Mouse (Mus musculus) adrenal gland, postnatal 10 days (tissue): ENCODE measurements around the gene Srgap3. TPM values are rescaled to one million over a fixed set of nuclear protein-coding genes. Genes with fewer than 3 reads are reported as not detected.

Experiments used
- DNase-seq: peaks from one replicate; pipeline ENCODE4 v3.0.0; 2021; ENCODE audit warnings: mixed read lengths
- total RNA-seq, 2 experiments: library from RNA; stranded (reverse); gene quantifications; 2 replicates each; pipeline ENCODE4 v1.2.3; 2021

Gene Srgap3
- total RNA-seq, 2 experiments from 2014 or later, result 13.2 to 15.8 TPM

DNA sequence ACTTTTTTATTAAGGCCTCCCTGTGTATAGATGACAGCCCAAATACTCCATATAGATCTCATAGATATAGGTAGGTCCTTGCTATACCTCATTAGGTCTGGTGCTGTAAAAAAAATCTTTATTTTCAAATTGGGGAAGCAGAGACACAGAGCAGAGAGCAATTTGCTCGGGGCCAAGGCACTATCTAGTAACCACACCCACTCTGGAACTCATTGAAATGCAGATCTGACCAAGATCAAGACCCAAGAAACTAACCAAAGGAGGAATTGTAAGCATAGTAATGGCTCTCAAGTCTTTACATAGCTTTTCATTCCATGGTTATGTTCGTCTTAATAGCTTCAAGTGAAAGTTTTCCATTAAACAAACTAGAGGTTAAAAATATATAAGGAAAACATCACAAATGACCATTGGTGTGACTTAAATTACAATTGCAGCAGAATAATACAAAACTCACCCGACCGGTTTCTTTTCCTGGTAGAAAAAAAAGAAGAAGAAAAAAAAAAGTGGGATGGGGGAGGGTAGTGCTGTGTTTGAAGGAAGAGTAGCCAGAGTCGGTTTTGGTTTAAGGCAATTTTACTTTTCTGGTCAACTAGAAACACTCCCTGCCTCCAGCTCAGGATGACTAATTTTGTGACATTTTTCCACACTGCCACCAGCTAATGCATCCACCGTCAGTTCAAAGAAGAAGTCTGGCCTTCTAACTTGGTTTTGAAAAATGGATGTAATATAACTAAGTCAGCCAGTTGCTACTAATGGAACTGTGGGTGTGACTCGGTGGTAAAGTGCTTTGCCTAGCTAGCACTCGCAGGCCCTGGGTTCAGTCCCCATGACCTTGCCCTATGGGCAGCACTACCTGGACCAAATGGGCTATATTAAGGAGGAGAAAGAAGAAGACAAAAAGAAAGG lies 3.4 kb upstream of the Srgap3 start:
- no peak for DNase-seq

DNA sequence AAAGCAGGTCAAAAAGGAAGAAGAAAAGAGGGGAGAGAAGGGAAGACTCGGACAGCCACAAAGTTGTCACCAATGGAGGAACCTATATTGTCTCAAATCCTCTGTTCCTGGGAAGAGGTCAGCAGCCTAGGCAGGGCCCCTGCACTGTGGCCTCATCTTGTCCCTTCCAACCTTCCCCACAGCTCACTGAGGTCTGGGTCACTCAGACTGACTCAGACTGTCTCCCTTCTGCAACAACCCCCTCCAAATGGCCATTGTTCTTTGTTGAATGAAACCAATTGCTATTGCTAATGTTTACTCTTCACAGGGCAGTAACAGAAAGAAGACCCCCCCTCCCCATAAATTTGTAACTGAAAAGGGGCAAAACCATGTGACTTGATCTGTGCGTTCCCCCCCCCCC lies 2.2 kb upstream of the Srgap3 start:
- no peak for DNase-seq

DNA sequence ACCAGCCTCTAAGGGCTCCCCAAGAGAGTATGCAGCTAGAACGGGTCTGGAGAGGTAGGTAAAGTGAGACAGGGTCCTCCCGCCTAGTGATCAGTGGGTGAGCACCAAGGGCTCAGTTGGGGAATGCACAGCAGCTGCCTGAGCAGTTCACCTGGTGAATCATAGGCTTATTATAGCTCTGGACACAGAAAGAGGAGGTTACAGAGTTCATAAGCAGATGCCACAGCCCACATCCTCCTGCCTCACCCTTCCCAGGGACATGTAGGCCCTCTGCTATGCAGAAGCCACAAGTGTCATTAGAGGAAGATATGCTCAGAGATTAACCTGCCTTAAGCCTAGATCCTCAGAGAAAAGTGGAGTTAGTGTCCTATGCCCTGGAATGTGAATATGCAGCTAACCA lies 1.4 kb upstream of the Srgap3 start:
- no peak for DNase-seq

DNA sequence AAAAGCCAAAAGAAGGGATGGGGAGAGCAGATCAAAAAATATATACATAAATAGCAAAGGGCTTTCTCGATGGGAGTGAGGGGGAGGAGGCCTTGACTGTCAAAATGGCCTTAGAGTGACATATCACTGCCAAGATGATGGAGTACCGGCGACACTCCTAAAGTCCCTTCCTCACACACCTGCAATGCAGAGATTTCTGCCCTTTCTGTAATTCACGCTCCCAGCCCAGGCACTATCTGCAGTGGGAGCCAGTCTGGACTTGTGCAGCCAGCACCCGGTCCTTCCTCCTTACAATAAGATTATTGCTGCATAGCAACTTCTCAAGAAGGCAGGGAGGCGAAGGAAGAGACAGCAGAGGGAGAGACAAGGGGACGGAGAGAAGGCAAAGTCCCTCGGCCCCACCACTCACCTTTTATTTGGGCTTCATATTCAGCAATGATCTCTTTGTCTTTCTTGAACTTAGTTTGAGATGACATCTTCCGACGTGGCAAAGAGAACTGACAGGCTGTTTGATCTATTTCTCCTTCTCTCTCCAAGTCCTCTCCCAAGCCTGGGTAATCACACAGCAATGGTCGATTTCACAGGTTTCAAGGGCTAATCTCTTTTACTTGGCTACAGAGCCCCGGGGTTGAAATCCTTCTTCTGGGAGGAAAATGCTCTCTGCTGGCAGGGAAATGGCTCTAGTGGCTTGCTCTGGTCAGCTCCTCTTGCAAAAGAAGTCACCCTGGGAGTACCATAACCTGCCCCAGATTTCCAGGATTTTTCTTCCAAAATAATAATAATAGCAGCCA lies 850 bp downstream of the Srgap3 start:
- DNase-seq, result peak; percentile 63

DNA sequence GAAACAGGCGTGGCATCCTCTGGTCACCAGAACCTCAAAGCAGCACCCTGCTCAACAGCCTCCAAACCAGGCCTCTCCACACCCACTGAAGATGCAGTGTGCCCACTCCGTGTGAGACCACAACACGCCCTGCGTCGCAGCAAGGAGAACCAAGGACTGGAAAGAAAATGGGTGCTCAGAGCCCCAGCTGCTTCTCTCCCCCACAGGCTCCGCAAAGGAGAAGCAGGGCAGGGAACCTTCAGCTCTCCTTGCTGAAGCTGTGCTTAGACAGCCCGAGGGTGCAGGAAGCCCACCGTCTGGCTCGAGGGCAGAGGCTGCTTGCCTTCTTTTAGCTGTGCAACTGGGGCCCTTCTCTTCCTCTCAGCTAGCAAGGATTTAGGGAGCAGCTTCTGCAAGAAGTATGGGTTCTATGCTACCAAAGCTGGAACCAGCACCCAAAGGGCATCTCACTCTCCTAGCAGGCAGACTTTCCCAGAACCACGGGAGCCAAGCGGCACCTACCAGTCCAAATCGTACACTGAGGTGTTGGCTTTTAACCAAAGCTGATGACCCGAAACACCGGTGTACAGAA lies 1.8 kb downstream of the Srgap3 start:
- peak; percentile 29 for DNase-seq

DNA sequence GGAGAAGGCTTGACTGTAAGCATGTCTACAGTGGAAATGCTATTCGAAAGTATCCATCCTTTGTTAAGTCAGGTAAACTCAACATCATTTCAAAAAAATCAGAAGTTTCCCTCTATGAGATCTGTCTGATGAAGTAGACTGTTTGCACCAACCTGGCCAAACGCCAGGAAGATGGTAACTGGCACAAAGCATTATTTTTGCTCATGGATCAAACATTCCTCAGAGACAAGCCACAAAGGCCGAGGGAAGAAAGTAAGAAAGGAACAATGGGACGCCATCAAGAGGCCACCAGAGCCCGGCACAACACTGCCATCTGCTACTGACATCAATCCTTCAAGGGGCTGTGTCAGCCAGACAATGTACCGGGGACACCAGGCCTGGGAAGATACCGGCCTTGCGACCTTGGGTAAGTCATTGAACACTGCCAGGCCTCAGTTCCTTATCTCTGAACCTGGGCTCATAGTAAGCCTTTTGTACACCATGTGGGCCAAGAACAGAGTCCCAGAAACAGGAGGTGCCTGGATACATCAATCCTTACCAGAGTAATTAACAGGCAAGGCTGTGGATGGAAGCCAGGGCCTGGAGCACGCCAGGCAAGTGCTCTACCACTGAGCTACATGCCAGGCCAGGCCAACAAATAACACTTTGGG lies 3.3 kb downstream of the Srgap3 start:
- peak; percentile 45 for DNase-seq

DNA sequence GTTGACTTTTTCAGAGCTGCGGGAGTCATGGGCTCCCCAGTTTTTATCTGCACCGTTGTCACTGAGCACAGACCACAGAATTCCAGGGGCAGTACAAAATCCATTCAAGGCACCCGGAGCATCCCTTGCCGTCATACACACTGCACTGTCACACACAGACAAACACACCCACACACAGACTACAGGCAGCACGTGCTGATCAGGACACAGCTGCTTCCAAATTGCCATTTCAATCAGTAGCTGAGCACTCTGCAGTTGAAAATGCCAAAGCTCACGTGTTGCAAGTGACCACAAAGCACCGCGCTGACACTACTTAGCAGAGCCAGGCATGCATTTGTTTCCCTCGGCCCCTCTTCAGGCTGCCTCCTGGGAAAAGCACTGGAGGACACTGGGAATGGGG lies 7.8 kb downstream of the Srgap3 start:
- DNase-seq, result no peak

DNA sequence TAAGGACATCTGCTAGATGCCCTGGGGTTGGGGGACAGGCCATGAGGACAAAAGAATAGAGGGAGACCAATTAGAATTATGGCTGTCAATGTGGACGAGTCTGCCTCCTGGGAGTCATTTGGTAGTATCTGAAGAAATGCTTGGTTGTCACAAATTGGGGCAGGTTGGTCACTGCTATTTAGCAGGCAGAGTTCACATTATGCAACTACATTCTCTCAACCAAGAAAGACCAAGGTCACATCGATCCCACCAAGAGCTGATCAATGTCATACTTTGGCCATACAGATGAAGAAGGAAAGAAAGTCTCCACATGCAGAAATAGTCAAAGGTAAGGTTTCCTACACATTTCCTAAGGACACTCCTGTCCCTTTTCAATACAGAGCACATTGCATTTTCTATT lies 9.3 kb downstream of the Srgap3 start:
- no peak for DNase-seq

DNA sequence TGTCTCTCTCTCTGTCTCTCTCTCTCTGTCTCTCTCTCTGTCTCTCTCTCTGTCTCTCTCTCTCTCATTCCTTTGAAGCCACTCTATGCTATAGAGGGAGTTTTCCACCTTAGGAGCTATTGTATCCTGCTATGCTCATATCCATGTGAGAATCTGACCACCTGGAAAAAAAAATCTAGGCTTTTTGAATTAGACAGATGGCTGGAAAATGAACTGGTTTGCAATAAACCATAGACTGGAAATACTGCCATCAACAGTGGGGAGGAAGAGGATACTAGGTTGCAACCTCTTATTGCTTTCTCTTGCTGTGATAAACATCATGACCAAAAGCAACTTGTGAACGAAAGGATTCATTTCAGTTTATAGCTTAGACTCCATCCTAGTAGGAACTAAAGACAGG lies 12.6 kb downstream of the Srgap3 start:
- no peak for DNase-seq

DNA sequence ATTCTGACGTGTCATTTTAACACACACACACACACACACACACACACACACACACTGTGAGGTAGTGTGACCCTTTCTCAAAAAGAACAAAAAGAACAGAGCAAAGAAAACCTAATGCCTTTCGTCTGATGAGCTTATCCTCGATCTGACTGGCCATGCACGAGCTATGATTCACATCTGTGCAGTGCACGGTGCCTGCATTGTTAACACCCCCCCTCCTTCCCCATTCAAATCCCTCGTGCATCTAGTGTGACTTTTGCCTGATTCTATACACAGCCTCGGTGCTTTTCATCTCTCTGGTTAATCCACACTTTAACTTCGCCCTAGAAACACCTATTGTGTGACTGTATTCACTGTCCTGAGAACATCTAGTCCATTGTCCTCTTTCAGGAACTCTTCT lies 14.5 kb downstream of the Srgap3 start:
- no peak for DNase-seq

DNA sequence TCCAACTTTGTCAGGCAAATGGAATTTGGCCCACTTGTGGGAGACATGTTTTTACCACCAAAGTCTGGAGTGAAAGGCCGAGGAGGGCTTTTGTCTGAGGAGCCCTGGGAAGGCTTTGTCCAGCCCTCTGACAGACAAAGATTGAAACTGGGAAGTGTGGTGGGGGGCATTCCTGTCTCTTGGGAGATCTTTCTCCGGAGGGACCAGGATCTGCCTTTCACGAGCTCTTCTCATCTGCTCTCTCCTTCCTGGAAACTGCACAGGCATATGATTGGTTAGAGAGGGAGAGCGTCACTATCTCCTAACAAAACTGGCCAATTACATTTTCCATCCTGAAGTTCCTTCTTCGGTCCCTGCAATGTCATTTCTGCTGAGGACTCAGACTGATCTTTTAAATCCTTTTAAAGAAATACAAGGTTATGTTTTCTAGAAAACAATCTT lies 17.0 kb downstream of the Srgap3 start:
- no peak for DNase-seq

DNA sequence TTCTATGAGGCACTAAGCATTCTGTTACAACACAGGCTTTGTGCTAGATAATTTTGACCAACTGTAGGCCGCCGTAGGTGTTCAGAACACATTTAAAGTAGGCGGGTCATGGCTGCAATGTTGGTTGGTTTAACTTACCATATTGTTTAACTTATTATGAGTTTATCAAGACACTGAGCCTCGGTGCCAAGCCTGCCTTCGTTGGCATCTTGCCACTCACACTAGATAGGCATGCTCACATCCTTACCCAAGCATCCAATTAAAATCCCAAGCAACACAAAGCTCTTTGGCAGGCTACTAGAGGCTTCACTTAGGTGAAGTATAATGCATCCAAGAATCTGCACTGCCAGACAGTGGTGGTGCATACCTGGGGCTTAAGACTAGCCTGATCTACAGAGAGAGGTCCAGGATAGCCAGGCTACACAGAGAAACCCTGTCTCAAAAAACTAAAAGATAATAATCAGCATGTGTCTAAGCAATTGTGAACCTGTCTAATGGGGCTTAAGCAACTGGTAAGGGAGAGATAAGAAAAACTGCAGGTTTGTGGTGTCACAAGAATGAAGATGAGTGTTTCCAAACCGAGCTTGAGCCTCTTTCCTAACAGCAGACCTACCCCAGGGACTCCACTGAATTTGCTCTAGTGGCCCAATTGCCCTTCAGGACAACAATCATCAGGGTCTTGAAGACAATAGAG lies 17.6 kb downstream of the Srgap3 start:
- DNase-seq, result no peak

DNA sequence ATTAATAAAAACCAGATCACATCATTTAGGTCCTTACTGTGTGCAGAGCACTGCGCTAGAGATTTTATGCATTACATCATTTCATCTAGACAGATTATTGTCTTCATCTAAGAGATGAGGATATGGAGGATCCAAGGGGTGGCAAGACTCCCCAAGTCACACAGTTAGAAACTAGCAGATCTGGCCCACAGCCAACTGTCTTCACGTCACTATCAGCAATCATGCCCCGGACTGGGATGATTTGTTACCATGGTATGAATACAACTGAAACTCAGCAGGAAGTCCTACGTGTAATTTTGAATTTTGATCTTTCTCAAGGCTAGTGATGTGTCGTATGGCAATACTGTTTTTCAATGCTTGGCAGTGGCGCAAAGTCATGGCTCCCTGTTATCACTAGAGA lies 18.2 kb downstream of the Srgap3 start:
- peak; percentile 56 for DNase-seq

DNA sequence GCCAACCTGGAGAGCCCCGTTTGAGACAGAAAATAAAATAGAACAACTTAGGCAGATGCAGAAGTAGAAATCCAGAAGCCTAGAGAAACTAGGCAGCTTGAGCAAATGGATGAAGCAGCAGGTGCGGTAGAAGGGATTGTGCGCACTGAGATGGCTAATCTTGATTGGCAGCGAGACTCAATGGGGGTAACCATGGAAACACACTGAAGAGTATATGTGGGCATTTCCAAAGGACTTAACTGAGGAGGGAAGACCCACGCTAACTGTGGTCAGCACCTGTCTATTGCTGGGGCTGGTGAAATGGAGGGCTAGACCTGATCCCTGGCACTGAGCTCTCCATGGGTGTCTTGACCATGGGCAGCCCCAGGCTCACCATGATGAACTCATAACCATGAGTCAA lies 19.7 kb downstream of the Srgap3 start:
- no peak for DNase-seq

DNA sequence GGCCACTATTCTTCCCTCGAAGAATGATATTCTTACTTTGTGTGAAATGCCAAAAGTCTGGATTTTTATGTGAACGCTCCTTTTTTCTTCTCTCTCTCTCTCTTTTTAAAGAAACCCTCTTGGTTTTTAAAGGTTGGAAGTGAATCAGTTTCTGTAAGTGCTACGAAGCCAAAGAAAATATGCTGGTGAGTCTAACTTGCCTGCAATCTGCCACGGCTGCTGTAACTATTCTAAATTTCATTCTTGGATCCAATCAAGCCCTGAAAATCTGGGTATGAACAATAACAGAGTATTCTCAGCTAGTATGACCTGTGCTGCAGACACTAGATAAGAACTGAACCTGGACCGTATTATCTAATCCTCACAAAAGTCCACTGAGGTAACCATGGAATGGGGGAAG lies 21.1 kb downstream of the Srgap3 start:
- no peak for DNase-seq

DNA sequence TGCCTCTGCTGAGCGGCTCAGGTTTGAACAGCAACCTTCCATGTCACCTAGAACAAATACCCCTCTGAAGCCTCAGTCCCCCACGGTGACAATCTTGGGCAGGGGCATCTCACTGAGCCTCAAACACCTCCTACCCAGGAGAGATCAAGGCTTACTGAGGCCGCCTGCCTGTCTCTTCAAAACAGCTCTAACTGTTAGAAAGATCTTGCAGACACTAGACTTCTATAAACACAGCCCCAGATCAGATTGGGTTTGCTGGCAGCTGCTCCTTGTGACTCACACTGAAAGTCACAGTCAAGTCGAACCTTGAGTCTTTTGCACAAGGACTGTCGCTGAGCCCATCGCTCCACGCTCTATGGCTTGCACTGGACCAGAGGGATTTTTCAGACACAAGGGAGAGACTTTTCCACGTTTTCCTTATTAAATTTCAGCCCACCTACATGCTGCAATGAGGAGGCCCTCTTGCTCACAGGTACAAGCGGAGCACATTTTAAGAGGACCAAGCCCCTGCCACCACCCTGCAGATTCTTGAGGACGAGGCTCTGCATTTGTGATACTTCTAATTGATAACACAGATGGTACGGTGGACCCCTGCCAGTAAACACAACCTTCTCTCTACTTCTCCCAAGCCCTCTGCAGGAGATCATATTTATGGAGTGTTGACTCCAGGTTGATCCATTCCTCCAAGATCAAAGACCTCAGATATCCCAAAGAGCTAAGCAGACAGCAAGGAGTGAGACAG lies 21.7 kb downstream of the Srgap3 start:
- DNase-seq, result peak; percentile 65

DNA sequence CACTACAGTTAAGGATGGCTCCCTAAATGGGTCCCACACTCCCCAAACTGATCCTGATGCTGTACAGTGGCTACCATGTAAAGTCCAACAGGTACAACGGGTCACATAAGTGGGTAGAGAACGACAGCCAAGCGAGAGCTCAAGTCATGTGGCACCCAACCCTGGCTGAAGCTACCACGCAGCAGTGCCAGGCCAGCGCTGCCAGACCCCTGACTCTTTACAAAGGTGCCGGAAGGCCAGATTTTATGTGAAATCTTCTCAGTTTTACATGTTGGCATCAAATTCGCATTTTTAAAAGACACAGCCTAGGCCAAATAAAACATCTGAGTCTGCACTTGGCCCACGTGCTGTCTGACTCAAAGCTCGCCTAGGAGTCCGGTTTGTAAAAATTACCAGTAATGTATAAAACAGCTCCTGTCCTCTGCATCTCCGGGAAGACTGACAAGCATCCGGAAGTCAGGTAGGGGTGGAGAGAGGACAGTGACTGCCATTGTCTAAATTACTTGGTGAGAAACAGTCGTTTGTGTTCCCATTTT lies 22.4 kb downstream of the Srgap3 start:
- no peak for DNase-seq

DNA sequence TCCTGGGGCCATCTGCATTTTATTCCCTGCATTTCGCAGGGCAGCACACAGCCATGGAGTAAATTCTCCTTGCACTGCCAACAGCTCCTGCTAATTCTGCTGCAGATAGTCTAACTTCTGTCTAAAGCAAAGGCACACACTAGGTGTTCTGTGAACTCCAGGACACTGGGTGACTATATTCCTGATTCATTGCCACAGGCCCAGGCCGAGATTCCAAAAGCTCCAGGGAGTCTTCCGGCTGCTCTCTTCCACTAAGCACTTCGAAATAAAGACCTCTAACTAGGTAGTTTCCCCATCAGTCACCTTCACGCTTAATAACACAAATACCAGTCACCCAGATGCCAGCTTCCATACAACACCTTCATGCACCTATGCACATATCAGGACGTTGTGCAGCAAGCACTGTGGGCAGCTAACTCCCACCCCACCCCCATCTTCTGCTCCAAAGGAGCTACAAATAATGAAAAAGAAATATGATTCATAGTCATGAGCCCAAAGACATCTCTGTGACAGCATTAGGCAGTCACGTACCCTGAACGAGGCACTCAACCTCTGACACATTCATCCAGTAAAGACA lies 26.4 kb downstream of the Srgap3 start:
- DNase-seq, result no peak

DNA sequence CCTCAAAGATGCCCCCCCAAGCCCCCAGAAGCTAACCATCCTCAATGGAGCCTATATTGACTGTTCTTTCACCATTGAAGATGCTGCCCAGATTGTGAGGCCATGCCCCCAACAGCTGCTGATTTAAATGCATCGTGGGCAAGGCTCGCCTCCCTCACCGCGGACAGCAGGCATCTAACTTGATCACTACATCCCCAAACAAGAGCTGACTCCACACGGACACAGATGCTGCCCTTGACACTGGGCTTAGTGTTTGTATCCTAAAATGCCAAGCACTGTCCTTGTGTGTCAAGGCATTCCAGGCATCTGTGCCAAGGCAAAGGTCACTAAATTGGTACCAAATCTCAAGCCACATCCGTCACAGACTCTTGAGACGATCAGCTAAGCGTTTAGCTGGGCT lies 29.3 kb downstream of the Srgap3 start:
- no peak for DNase-seq

DNA sequence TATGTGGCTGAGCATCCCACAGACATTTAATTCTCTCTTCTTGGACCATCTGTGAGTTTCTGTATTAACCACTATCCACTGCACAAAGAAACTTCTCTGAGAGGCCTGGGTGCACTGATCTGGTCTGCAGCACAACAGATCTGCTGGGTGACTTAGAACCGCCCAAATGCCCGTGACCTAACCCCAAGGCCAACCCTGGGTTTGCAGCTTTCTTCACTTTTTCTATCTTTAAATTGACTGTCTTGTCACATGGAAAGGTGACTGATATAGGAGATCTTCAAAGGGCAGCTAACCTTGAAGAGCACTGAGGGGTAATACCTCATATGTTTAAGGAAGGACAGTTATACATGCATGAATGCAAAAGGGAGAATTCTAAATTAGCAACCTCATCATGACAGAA lies 30.8 kb downstream of the Srgap3 start:
- no peak for DNase-seq

DNA sequence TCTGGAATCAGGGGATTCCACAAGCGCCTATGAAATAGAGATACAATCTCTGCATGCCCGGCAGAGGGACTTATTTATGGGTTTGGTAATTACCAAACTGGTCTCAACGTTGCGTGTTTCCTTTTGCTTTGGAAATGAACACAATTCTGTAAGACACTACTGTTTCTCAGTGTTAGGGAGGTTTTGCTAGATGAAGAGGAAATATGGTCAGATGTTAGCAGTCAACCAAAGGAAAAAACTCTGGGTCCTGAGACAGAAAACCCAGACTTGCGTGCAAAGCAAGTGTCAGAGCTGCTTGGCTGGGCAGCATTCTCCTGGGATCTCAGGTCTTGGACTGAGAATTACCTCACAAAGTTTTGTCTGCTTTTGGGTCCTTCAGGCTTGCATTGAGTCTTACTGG lies 34.5 kb downstream of the Srgap3 start:
- DNase-seq, result no peak
